Mouse (Mus musculus): ENCODE data around the gene Cdc16. TPM values are rescaled to one million over a fixed set of nuclear protein-coding genes. Genes with fewer than 3 reads are reported as not detected.

The Cdc16 gene
- polyA plus RNA-seq, 1 experiment from 2014 or later, result 247 TPM

Other genes with a start within 250 kb of the Cdc16 start
- gene 1700029H14Rik, start 195.2 kb upstream of the Cdc16 start, polyA plus RNA-seq (2016; fragmentation: Nextera tagmentation; extraction: Ambion mirVana), result not detected in 2 replicates
- gene Rasa3, start 80.1 kb upstream of the Cdc16 start, polyA plus RNA-seq (2016; fragmentation: Nextera tagmentation; extraction: Ambion mirVana), result 26.1 and 26.3 TPM in 2 replicates
- gene Cfap97d2, start 51.8 kb upstream of the Cdc16 start, polyA plus RNA-seq (2016; fragmentation: Nextera tagmentation; extraction: Ambion mirVana), result 0.25 and 0.35 TPM in 2 replicates
- 45.7 and 49.7 TPM in 2 replicates for gene Upf3a, start 27.9 kb downstream of the Cdc16 start, polyA plus RNA-seq (2016; fragmentation: Nextera tagmentation; extraction: Ambion mirVana)
- not detected in 2 replicates for gene AF366264, start 80.7 kb downstream of the Cdc16 start, polyA plus RNA-seq (2016; fragmentation: Nextera tagmentation; extraction: Ambion mirVana)
- 43.9 and 44.3 TPM in 2 replicates for gene Champ1, start 112.0 kb downstream of the Cdc16 start, polyA plus RNA-seq (2016; fragmentation: Nextera tagmentation; extraction: Ambion mirVana)
- 64.6 and 64.7 TPM in 2 replicates for gene Coprs, start 132.6 kb downstream of the Cdc16 start, polyA plus RNA-seq (2016; fragmentation: Nextera tagmentation; extraction: Ambion mirVana)

Measured in embryonic facial prominence, embryonic 12.5 days (tissue).